Mouse (Mus musculus) small intestine, adult 2 months (tissue): ENCODE data around the gene Map2k6. TPM values are rescaled to one million over a fixed set of nuclear protein-coding genes. Genes with fewer than 3 reads are reported as not detected.
A peak's percentile ranks its signal among the peaks of the same experiment; 100 is the strongest.

Source experiments
- H3K27ac ChIP-seq: fragments of 200-500 bp; 2 replicates; pipeline ENCODE4 v1.5.1; 2012; ENCODE audit warnings: low read depth, low read length, control low read depth, inconsistent platforms; ENCODE audit not compliant: insufficient read depth
- H3K27me3 ChIP-seq: fragments of 200-500 bp; 2 replicates; pipeline ENCODE4 v1.6.1; 2012; ENCODE audit warnings: mild to moderate bottlenecking, moderate library complexity, low read length, inconsistent platforms; ENCODE audit not compliant: control insufficient read depth, insufficient read depth
- H3K36me3 ChIP-seq: fragments of 200-500 bp; 2 replicates; pipeline ENCODE4 v1.6.1; 2012; ENCODE audit warnings: mild to moderate bottlenecking, low read length, control low read depth, inconsistent platforms; ENCODE audit not compliant: control insufficient read depth, insufficient read depth
- H3K4me1 ChIP-seq: fragments of 200-500 bp; 2 replicates; pipeline ENCODE4 v1.6.1; 2012; ENCODE audit warnings: low read length, inconsistent platforms, mixed read lengths; ENCODE audit not compliant: control insufficient read depth, insufficient read depth, insufficient read length
- H3K4me3 ChIP-seq: fragments of 200-500 bp; 2 replicates; pipeline ENCODE4 v1.5.1; 2012; ENCODE audit warnings: low read depth, mild to moderate bottlenecking, control low read depth, inconsistent platforms, low read length, moderate library complexity
- CTCF ChIP-seq: fragments of 200-500 bp; IDR thresholded peaks from 2 replicates; pipeline ENCODE4 v1.5.1; 2012; ENCODE audit warnings: low read depth, mild to moderate bottlenecking, control low read depth, inconsistent platforms, low read length, moderate library complexity, mixed read lengths; ENCODE audit not compliant: insufficient replicate concordance, insufficient read length; ENCODE audit errors: extremely low read depth
- POLR2A ChIP-seq: fragments of 200-500 bp; IDR thresholded peaks from 2 replicates; pipeline ENCODE4 v1.6.1; 2012; ENCODE audit warnings: low read depth, mild to moderate bottlenecking, control low read depth, inconsistent platforms, low read length, moderate library complexity
- WGBS: fragments of 180-500 bp; shearing (Covaris S2); methylation state at CpG from one replicate; pipeline ENCODE4 v1.1.7; 2018; 5-methylcytosine and 5-hydroxymethylcytosine counted together
- polyA plus RNA-seq: library from polyadenylated mRNA; depleted of rRNA; stranded (reverse); fragments of >200 nt; gene quantifications from 2 replicates; pipeline ENCODE4 v1.2.3, GENCODE M21; 2012

Gene Map2k6
- polyA plus RNA-seq, 1 experiment = 1.5 TPM

DNA sequence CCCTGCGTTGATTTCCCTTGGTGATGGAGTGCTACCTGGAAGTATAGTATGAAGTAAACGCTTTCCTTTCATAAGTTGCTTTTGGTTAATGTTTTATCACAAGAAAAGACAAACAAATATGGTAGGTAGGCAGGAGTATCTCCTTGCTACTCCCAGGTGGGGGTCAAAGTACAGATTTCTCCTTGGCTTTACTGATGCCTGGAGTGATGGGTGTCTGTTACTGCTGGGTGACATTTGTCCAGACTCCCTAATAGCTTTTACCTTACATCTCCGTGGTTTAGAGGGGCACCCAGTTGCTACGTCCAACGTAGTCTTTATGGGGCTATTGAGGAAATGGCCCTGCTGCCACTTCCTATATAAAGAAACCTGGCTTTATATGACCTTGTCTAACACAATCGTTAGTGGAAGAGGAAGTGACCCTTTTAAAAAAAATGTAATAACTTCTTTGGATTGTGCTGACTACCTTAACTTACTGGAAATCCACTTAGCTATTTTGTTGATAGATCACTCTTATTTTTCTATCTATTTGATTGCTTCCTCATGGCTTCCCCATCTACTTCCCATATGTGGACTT, 27.7 kb downstream of the Map2k6 start:
- Histone ChIP-seq H3K36me3 (no peaks in the 10 kb centered on the region), H3K4me1 (peaks cover 7% of the 10 kb centered on the region; the same call in 1 of the 2 replicates), H3K4me3 (peak overlapping the region; percentile 41; the same call in 1 of the 2 replicates), H3K27me3 (no peaks in the 10 kb centered on the region), H3K27ac (peak overlapping the region; percentile 87)
- TF ChIP-seq CTCF (no peak), POLR2A (no peak)
- 18% methylated on average over 6 of the region's 6 CpGs for WGBS

DNA sequence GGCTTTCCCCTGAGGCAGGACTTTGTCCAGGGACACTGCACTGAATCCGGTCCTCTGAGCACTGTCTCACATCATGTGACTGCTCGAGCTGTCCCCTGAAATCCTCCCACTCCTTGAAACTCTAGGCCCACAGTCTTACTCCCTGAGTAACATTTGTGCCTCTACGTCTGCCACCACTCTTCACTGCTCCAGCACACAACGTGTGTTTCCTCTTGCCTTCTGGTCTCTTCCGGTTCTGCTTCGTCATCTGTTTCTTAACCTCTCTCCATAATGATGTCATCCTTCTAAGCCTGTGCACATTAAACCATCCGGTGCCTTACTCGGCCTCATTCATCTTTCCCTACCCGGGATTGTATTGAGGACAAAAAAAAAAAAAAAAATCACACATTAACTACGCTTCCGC, 28.2 kb downstream of the Map2k6 start:
- Histone ChIP-seq H3K27ac (peak overlapping the region; percentile 87), H3K36me3 (no peaks in the 10 kb centered on the region), H3K4me1 (peaks cover 7% of the 10 kb centered on the region; the same call in 1 of the 2 replicates), H3K27me3 (no peaks in the 10 kb centered on the region), H3K4me3 (peak overlapping the region; percentile 41)
- TF ChIP-seq CTCF (no peak), POLR2A (no peak)
- 21% methylated on average over 11 of the region's 11 CpGs for WGBS

DNA sequence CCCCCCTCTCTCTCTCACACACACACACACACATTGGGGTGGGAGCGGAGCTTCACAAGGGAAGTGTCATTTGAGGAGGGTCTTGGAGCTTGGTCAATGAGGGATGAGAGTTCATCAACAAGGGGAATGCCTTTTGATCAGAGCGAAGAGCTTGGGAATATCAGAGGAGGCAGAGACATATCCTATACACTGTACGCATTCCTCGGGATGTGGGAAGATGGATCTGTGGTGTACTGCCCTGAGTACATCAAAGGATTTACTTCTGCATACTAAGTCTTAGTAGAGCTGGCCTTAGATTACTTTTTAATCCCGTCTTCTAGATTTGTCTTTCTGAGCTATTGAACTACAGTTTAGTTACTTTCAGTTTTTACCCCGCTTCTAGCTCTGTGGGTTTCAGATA, 30.1 kb downstream of the Map2k6 start:
- peaks cover 7% of the 10 kb centered on the region; the same call in 1 of the 2 replicates for H3K4me1 ChIP-seq
- no peaks in the 10 kb centered on the region for H3K27me3 ChIP-seq
- no peak for TF ChIP-seq CTCF
- no peak for TF ChIP-seq POLR2A
- no peak overlapping the region for H3K27ac ChIP-seq
- H3K4me3 ChIP-seq = no peak overlapping the region
- no peaks in the 10 kb centered on the region for H3K36me3 ChIP-seq
- 91% methylated on average over 6 of the region's 6 CpGs for WGBS

DNA sequence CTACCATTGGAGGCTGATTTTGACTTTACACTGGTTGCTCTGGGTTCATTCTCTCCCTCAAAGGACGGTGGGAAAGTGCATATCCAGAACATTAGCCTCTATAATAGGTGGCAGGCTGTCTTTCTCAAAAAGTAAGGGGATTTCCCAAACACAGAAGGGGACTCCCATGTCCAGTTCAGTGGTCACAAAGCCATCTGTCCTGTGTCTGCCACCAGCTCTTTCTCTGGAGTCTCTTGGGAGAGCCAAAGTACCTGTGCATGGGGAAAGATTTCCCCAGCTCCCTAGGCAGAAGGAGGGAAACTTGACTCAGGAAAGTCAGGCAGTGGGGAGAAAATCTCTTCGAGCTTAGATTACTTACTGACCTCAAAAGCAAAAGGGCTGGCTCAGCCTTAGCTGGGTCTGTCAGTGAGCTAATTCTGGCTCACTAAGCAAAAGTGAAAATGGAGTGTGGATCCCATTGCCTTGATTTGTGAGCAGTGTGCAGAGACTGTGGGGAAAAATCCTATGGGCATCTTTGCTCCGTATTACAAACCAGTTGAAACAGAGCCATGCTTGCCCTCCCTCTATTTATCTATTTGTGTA, 31.0 kb downstream of the Map2k6 start:
- Histone ChIP-seq H3K36me3 (no peaks in the 10 kb centered on the region), H3K27me3 (no peaks in the 10 kb centered on the region), H3K4me3 (no peak overlapping the region), H3K4me1 (peaks cover 7% of the 10 kb centered on the region; the same call in 1 of the 2 replicates), H3K27ac (no peak overlapping the region)
- 71% methylated on average over 3 of the region's 3 CpGs for WGBS
- no peak for TF ChIP-seq CTCF

DNA sequence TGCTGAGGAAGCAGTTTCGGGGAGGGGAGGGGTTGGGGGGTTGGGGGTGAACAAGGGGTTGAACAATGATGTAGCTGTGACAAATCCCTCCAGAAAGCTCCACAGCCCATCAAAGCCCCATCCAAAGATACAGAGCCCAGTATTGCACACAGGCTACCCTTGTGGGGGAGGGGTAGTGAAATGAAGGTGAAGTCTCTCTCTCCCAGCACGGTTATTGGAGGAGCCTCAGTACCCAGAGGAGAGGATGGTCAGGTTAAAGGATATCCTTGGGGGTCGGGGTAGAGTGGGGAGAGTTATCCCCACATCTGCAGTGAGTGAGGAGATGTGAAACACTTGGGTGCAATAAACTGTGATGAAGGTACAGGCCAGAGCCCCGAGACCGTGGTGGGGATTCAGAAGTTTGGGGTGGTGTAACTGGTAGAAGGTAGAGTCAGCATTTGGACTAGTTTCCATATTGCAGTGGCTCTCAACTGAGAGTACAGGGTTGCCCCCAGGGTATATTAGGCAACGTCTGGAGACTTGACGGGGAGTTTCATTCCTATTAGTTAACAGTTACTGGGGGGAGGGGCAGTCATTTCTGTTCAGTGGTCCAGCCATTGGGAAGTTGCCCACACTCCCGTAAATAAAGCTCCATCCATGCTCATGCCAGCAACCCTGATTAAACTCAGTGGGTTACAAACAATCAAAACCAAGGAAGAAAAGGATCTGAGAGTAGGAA, 37.1 kb downstream of the Map2k6 start:
- Histone ChIP-seq H3K36me3 (no peaks in the 10 kb centered on the region), H3K27ac (no peak overlapping the region), H3K27me3 (no peaks in the 10 kb centered on the region), H3K4me3 (no peak overlapping the region), H3K4me1 (no peaks in the 10 kb centered on the region)
- no peak for TF ChIP-seq CTCF
- TF ChIP-seq POLR2A = no peak
- 91% methylated on average over 8 of the region's 8 CpGs for WGBS

DNA sequence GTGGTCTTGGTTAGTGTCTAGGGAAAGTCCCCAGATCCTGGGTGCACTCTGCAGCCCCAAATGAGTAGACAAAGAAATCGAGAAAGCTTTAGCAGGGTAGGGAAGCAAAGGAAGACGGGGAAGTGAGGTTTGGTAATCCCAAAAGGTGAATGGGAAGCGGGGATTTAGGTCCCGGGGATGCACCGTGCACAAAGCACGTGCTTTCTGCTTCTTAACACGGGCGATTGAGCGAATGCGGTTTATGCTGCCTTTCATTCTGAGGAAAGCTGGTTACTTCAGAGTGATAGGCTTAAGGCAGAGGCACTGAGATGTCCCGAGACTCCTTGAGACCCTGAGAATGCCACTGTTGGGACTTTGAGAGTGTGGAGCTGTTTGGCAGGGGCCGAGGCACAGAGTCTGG, 38.1 kb downstream of the Map2k6 start:
- Histone ChIP-seq H3K4me3 (no peak overlapping the region), H3K27ac (no peak overlapping the region), H3K36me3 (no peaks in the 10 kb centered on the region), H3K4me1 (no peaks in the 10 kb centered on the region), H3K27me3 (no peaks in the 10 kb centered on the region)
- WGBS = 89% methylated on average over 12 of the region's 12 CpGs
- TF ChIP-seq POLR2A (no peak), CTCF (no peak)

DNA sequence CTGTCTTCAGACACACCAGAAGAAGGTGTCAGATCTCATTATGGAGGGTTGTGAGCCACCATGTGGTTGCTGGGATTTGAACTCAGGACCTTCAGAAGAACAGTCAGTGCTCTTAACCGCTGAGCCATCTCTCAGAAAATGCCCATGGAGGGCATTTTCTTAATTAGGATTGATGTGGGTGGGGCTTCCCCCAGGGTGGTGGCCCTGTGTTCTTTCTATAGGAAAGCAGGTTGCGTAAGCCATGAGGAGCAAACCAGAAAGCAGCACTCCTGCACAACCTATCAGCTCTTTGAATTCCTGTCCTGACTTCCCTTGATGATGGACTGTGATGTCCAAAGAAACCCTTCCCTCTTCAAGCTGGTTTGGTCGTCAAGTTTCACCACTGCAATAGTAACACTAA, 39.2 kb downstream of the Map2k6 start:
- WGBS = 93% methylated on average over 3 of the region's 3 CpGs
- no peak overlapping the region for H3K27ac ChIP-seq
- H3K27me3 ChIP-seq = no peaks in the 10 kb centered on the region
- H3K4me3 ChIP-seq = no peak overlapping the region
- no peaks in the 10 kb centered on the region for H3K4me1 ChIP-seq
- TF ChIP-seq CTCF (no peak), POLR2A (no peak)
- H3K36me3 ChIP-seq = no peaks in the 10 kb centered on the region
